Mouse (Mus musculus): ENCODE measurements around the gene Nr5a1. TPM values are rescaled to one million over a fixed set of nuclear protein-coding genes. Genes with fewer than 3 reads are reported as not detected.

The Nr5a1 gene
- 8.0 and 11.8 TPM in 2 replicates for polyA plus RNA-seq (2015; fragmentation: Nextera tagmentation; extraction: Ambion mirVana)

GRCm38 (mm10) chr2:38714324-38714723 lies at the start of gene Nr5a1:
Nr5a1 (minus strand) TSS chr2:38714542.

GRCm38 (mm10) chr2:38643625-38644427 lies 70.5 kb downstream of the Nr5a1 start, which contains the start of gene Psmb7:
Psmb7 (minus strand) TSS chr2:38644087.

Other genes starting within 250 kb of the Nr5a1 start
- gene Nek6, start 202.9 kb downstream of the Nr5a1 start, polyA plus RNA-seq (2015; fragmentation: Nextera tagmentation; extraction: Ambion mirVana), result 18.1 and 20.6 TPM in 2 replicates
- gene Psmb7, start 70.5 kb downstream of the Nr5a1 start, polyA plus RNA-seq (2015; fragmentation: Nextera tagmentation; extraction: Ambion mirVana), result 139 and 154 TPM in 2 replicates
- 0.29 and 0.34 TPM in 2 replicates for gene Nr6a1, start 213.1 kb upstream of the Nr5a1 start, polyA plus RNA-seq (2015; fragmentation: Nextera tagmentation; extraction: Ambion mirVana)
- gene Olfml2a, start 217.4 kb upstream of the Nr5a1 start, polyA plus RNA-seq (2015; fragmentation: Nextera tagmentation; extraction: Ambion mirVana), result 1.1 and 1.9 TPM in 2 replicates

Data from spleen, postnatal 0 days (tissue).